ENCODE assay signal across 8 mouse cellular contexts in genomic region chr11:116843261-116844233, GRCm38 (mm10). TPM values are rescaled to one million over a fixed set of nuclear protein-coding genes. Genes with fewer than 3 reads are reported as not detected.
DNase-seq lines count a peak whose midpoint lies in the region; ATAC-seq and TF ChIP-seq lines count a peak whose summit lies in the region.

Gene Mettl23, plus strand, starts transcription at chr11:116843278.
Gene Jmjd6, minus strand, starts transcription at chr11:116843449.

- intact Hi-C loops in heart, postnatal 36 days (cut with DNase I), result loop anchor here (1.0 to 2.0 kb wide), 2 partner anchors 8 to 15 kb away; partner anchors contain the start of gene Mxra7

- under 1% methylated on average over 72 of the region's 72 CpGs for WGBS in forebrain, embryonic 16.5 days
- WGBS in lung, embryonic 14.5 days, result under 1% methylated on average over 70 of the region's 72 CpGs
- WGBS in olfactory bulb, adult 2 months, result under 1% methylated on average over 72 of the region's 72 CpGs
- WGBS in thymus, adult 2 months, result under 1% methylated on average over 72 of the region's 72 CpGs

- TF ChIP-seq CTCF in G1E (IDR thresholded peaks at IDR 0.05; ENCODE audit: low read depth, low read length), result no peak
- TF ChIP-seq CTCF in layer of hippocampus, adult 2 months (conservative IDR thresholded peaks at IDR 0.05), result no peak
- no peak for TF ChIP-seq CTCF in lung, embryonic 14.5 days (IDR thresholded peaks at IDR 0.05; ENCODE audit: low read depth)
- no peak for TF ChIP-seq CTCF in olfactory bulb, adult 2 months (IDR thresholded peaks at IDR 0.05; ENCODE audit: insufficient read depth, low read depth, low read length)
- peak; percentile 66; the same call in 1 of the 2 replicates for TF ChIP-seq CTCF in thymus, adult 2 months (IDR thresholded peaks at IDR 0.05; ENCODE audit: borderline replicate concordance, control insufficient read depth, extremely low read depth, insufficient read depth, low read length, poor library complexity)

- peak; percentile 81 for ATAC-seq in G1E (ENCODE audit: extremely low read depth, insufficient number of reproducible peaks, low FRiP score, poor library complexity, severe bottlenecking)
- peak; percentile 97 for ATAC-seq in forebrain, embryonic 16.5 days
- ATAC-seq in lung, embryonic 14.5 days (ENCODE audit: insufficient read depth), result peak; percentile 95

- no peaks in the 10 kb centered on the region for H3K9me3 ChIP-seq in G1E (replicated peaks)
- no peaks in the 10 kb centered on the region for H3K9me3 ChIP-seq in forebrain, embryonic 16.5 days (ENCODE audit: control insufficient read depth, low read length)
- no peaks in the 10 kb centered on the region for H3K9me3 ChIP-seq in lung, embryonic 14.5 days (ENCODE audit: low read depth, low read length)

- TF ChIP-seq POLR2A in olfactory bulb, adult 2 months (IDR thresholded peaks at IDR 0.05; ENCODE audit: insufficient read depth, low read depth, low read length), result peak; percentile 55
- peak; percentile 75 for TF ChIP-seq POLR2A in thymus, adult 2 months (IDR thresholded peaks at IDR 0.05; ENCODE audit: control insufficient read depth, extremely low read depth, insufficient read depth, low read length, poor library complexity)

- H3K4me3 ChIP-seq in G1E (ENCODE audit: low read depth, low read length), result peak within 1 kb of the TSS; percentile 89
- peak within 1 kb of the TSS; percentile 83 for H3K4me3 ChIP-seq in forebrain, embryonic 16.5 days (replicated peaks; ENCODE audit: low read length)
- peak within 1 kb of the TSS; percentile 98 for H3K4me3 ChIP-seq in layer of hippocampus, adult 2 months
- peak within 1 kb of the TSS; percentile 83 for H3K4me3 ChIP-seq in lung, embryonic 14.5 days (ENCODE audit: low read depth, low read length)
- H3K4me3 ChIP-seq in olfactory bulb, adult 2 months (ENCODE audit: insufficient read depth, low read depth, low read length), result peak within 1 kb of the TSS; percentile 66
- peak within 1 kb of the TSS; percentile 54 for H3K4me3 ChIP-seq in thymus, adult 2 months (ENCODE audit: control insufficient read depth, insufficient read depth, low read length)

- peak within 1 kb of the TSS; percentile 79 for H3K4me2 ChIP-seq in forebrain, embryonic 16.5 days (ENCODE audit: low read length)
- H3K4me2 ChIP-seq in lung, embryonic 14.5 days, result peak within 1 kb of the TSS; percentile 84

- H3K27me3 ChIP-seq in G1E (ENCODE audit: insufficient read depth, low read length), result no peaks in the 10 kb centered on the region
- H3K27me3 ChIP-seq in forebrain, embryonic 16.5 days (replicated peaks; ENCODE audit: control insufficient read depth, insufficient read depth, low read length), result no peaks in the 10 kb centered on the region
- no peaks in the 10 kb centered on the region for H3K27me3 ChIP-seq in lung, embryonic 14.5 days (ENCODE audit: insufficient read depth, low read length)
- no peaks in the 10 kb centered on the region for H3K27me3 ChIP-seq in thymus, adult 2 months (ENCODE audit: control insufficient read depth, insufficient read depth, low read length)

- peak within 1 kb of the TSS; percentile 95 for H3K27ac ChIP-seq in forebrain, embryonic 16.5 days (ENCODE audit: low read length)
- peak within 1 kb of the TSS; percentile 98 for H3K27ac ChIP-seq in layer of hippocampus, adult 2 months
- peak within 1 kb of the TSS; percentile 99 for H3K27ac ChIP-seq in lung, embryonic 14.5 days (ENCODE audit: low read depth)
- H3K27ac ChIP-seq in olfactory bulb, adult 2 months (ENCODE audit: insufficient read depth, low read depth, low read length), result peak within 1 kb of the TSS; percentile 66
- peak within 1 kb of the TSS; percentile 62 for H3K27ac ChIP-seq in thymus, adult 2 months (ENCODE audit: control insufficient read depth, insufficient read depth, low read length)

- H3K4me1 ChIP-seq in G1E (ENCODE audit: insufficient read depth, low read depth, low read length), result peaks cover 54% of the 10 kb centered on the region
- peaks cover 38% of the 10 kb centered on the region for H3K4me1 ChIP-seq in forebrain, embryonic 16.5 days (replicated peaks; ENCODE audit: control insufficient read depth, insufficient read depth, low read length)
- peaks cover 3% of the 10 kb centered on the region; the same call in 1 of the 2 replicates for H3K4me1 ChIP-seq in lung, embryonic 14.5 days (ENCODE audit: insufficient read depth)
- H3K4me1 ChIP-seq in olfactory bulb, adult 2 months (ENCODE audit: control insufficient read depth, insufficient read depth, low read length), result peaks cover 22% of the 10 kb centered on the region
- peaks cover 18% of the 10 kb centered on the region for H3K4me1 ChIP-seq in thymus, adult 2 months (replicated peaks; ENCODE audit: control insufficient read depth, insufficient read depth, low read length)

- H3K36me3 ChIP-seq in G1E (replicated peaks), result peaks cover 67% of the 10 kb centered on the region
- H3K36me3 ChIP-seq in forebrain, embryonic 16.5 days (ENCODE audit: control insufficient read depth, insufficient read depth), result peaks cover 7% of the 10 kb centered on the region; the same call in 1 of the 2 replicates
- peaks cover 53% of the 10 kb centered on the region for H3K36me3 ChIP-seq in lung, embryonic 14.5 days (ENCODE audit: insufficient read depth)
- H3K36me3 ChIP-seq in thymus, adult 2 months (ENCODE audit: control insufficient read depth, insufficient read depth, low read length), result peaks cover 30% of the 10 kb centered on the region

- peak within 1 kb of the TSS; percentile 88 for H3K9ac ChIP-seq in forebrain, embryonic 16.5 days (replicated peaks; ENCODE audit: low read depth, low read length)
- peak within 1 kb of the TSS; percentile 88 for H3K9ac ChIP-seq in lung, embryonic 14.5 days

- peak; percentile 94 for DNase-seq in G1E (ENCODE audit: low spot score)
- peak; percentile 96 to 99 for DNase-seq in cerebellum, adult 18-20 months
- peak; percentile 93 to 97 for DNase-seq in heart, postnatal 36 days
- peak; percentile 97 to 98 for DNase-seq in layer of hippocampus, adult 2 months (ENCODE audit: low spot score in 2 of 2)
- peak; percentile 98 for DNase-seq in lung, embryonic 14.5 days
- peak; percentile 95 for DNase-seq in thymus, adult 2 months

RNA-seq across cellular contexts. Expression of gene Mettl23, which starts in this region (rescaled TPM):
- 40.3 and 45.4 TPM in 2 replicates for total RNA-seq in G1E (2014; fragmentation: Nextera tagmentation)
- 35.8 and 43.1 TPM in 2 replicates for total RNA-seq in G1E (2017)
- polyA plus RNA-seq in G1E (2012), result 49.1 and 60.6 TPM in 2 replicates
- polyA plus RNA-seq in forebrain, embryonic 16.5 days (2015; fragmentation: Nextera tagmentation; extraction: Ambion mirVana), result 80.4 and 88.5 TPM in 2 replicates
- 10 to 100 TPM; 40.0 to 41.1 TPM for total RNA-seq in heart, postnatal 36 days (2021)
- total RNA-seq in layer of hippocampus, adult 2 months (2021), result 10 to 100 TPM; 23.0 to 26.8 TPM
- 58.3 and 62.2 TPM in 2 replicates for polyA plus RNA-seq in lung, embryonic 14.5 days (2014; fragmentation: Nextera tagmentation; extraction: Ambion mirVana)
- not detected in 2 replicates for polyA plus RNA-seq in olfactory bulb, adult 2 months (2012; ENCODE audit: insufficient read depth, insufficient read length, low replicate concordance, missing spikeins)
- polyA plus RNA-seq in thymus, adult 2 months (2012; rRNA removed), result 69.9 and 82.6 TPM in 2 replicates

RNA-seq across cellular contexts. Expression of gene Jmjd6, which starts in this region (rescaled TPM):
- total RNA-seq in G1E (2014; fragmentation: Nextera tagmentation), result 82.7 and 85.3 TPM in 2 replicates
- 126 and 148 TPM in 2 replicates for total RNA-seq in G1E (2017)
- 39.1 and 48.4 TPM in 2 replicates for polyA plus RNA-seq in G1E (2012)
- polyA plus RNA-seq in forebrain, embryonic 16.5 days (2015; fragmentation: Nextera tagmentation; extraction: Ambion mirVana), result 71.2 and 72.5 TPM in 2 replicates
- 10 to 100 TPM; 29.5 to 34.9 TPM for total RNA-seq in heart, postnatal 36 days (2021)
- 10 to 100 TPM; 26.2 to 32.2 TPM for total RNA-seq in layer of hippocampus, adult 2 months (2021)
- polyA plus RNA-seq in lung, embryonic 14.5 days (2014; fragmentation: Nextera tagmentation; extraction: Ambion mirVana), result 61.2 and 66.3 TPM in 2 replicates
- not detected in 2 replicates for polyA plus RNA-seq in olfactory bulb, adult 2 months (2012; ENCODE audit: insufficient read depth, insufficient read length, low replicate concordance, missing spikeins)
- 37.3 and 46.3 TPM in 2 replicates for polyA plus RNA-seq in thymus, adult 2 months (2012; rRNA removed)

Comparison
In these comparisons a context has a peak if more than half of its experiments do, and no peak if none do; other contexts are left out.
1. Peak in every context shown above with its lines: DNase-seq, ATAC-seq, H3K4me3 ChIP-seq and H3K27ac ChIP-seq.
2. RNA of gene Mettl23 (polyA plus RNA-seq): 80.4 to 88.5 TPM in forebrain, embryonic 16.5 days, 69.9 to 82.6 TPM in thymus, adult 2 months, 58.3 to 62.2 TPM in lung, embryonic 14.5 days and 49.1 to 60.6 TPM in G1E; not detected in olfactory bulb, adult 2 months; every median in the first group is over 10 times any median in the second.